Mouse (Mus musculus): ENCODE data around the gene Olfr112. TPM values are rescaled to one million over a fixed set of nuclear protein-coding genes. Genes with fewer than 3 reads are reported as not detected.
"Not testable (repeated sequence)": the region's sequence is repeated elsewhere in the genome, so short reads cannot be mapped to it uniquely, and the experiment has no call there.

The Olfr112 gene
- total and polyA plus RNA-seq, 2 experiments from 2014 or later: not detected

DNA sequence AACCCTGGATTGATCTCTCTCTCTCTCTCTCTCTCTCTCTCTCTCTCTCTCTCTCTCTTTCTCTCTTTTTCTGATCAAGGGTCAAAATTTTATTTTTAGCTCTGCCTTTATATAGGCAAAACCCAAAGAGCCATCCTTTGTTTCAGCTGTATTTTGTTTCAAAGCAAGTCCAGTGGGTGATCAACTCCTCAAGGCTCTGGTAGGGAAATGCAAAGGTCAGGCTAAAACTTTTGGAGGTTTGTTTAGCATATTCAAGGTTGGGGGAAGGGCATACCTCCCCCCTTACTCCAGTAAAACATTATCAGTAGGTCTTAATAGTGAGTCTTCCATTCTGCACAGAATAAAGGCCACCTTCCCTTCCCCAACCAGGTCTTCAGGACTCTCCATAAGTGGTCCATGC is 34.1 kb downstream of the Olfr112 start:
- Histone ChIP-seq H3K9ac (replicated peaks; ENCODE audit: low read length, poor library complexity, severe bottlenecking) (no peak overlapping the region), H3K27ac (ENCODE audit: low read depth, low read length) (no peak overlapping the region), H3K4me2 (ENCODE audit: low read depth, low read length, poor library complexity, severe bottlenecking) (no peak overlapping the region), H3K9me3 (ENCODE audit: low read length) (no peaks in the 10 kb centered on the region), H3K4me3 (ENCODE audit: low read depth, low read length) (no peak overlapping the region), H3K4me1 (ENCODE audit: insufficient read depth, low read length) (no peaks in the 10 kb centered on the region), H3K27me3 (ENCODE audit: insufficient read depth, low read length) (no peaks in the 10 kb centered on the region), H3K36me3 (ENCODE audit: insufficient read depth, low read length) (no peaks in the 10 kb centered on the region)
- TF ChIP-seq CTCF (IDR thresholded peaks at IDR 0.05): no peak
- DNase-seq (ENCODE audit: low spot score): no peak
- no peak for ATAC-seq (ENCODE audit: low FRiP score)

DNA sequence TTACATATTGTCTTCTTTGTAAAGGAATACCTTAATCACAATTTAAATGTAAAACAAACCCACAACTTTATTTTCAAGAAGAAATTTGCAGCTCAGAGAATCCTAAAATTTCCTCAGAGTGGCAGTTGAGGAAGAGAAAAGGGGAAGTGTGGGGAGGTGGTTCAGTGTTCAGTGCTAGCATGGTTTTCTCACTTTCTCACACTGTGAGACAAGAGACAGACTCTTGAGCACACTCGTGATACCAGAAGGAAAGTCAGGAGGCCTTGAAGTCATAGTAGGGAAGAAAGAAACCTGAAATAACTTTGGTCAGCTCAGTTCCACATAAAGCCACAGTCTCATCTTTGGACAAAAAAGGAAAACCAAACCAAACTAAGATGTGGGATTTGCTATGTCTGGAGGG is 43.8 kb downstream of the Olfr112 start:
- not testable (repeated sequence) for ATAC-seq (ENCODE audit: low FRiP score); H3K9me3 ChIP-seq (ENCODE audit: low read length); H3K27me3 ChIP-seq (ENCODE audit: insufficient read depth, low read length); H3K4me1 ChIP-seq (ENCODE audit: insufficient read depth, low read length); H3K9ac ChIP-seq (replicated peaks; ENCODE audit: low read length, poor library complexity, severe bottlenecking); H3K4me3 ChIP-seq (ENCODE audit: low read depth, low read length); H3K27ac ChIP-seq (ENCODE audit: low read depth, low read length); H3K36me3 ChIP-seq (ENCODE audit: insufficient read depth, low read length); H3K4me2 ChIP-seq (ENCODE audit: low read depth, low read length, poor library complexity, severe bottlenecking); DNase-seq (ENCODE audit: low spot score)
- WGBS: 73% methylated on average over 1 of the region's 1 CpGs

DNA sequence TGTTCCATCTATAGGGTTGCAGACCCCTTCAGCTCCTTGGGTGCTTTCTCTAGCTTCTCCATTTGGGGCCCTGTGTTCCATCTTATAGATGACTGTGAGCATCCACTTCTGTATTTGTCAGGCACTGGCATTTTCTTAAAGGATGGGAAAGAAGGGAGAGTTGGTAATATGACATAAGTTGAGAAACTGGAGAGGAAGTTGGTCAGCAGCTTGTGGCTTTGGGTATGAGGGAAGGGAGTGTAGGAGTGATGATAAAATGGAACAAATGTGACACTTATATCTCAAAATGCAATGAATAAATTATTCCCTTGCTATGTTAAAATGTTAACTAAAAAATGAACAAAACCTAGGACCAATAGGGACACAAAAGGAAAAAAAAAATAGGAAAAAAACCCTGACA is 44.6 kb downstream of the Olfr112 start:
- DNase-seq (ENCODE audit: low spot score); H3K4me1 ChIP-seq (ENCODE audit: insufficient read depth, low read length); H3K36me3 ChIP-seq (ENCODE audit: insufficient read depth, low read length); ATAC-seq (ENCODE audit: low FRiP score); H3K27me3 ChIP-seq (ENCODE audit: insufficient read depth, low read length); H3K4me2 ChIP-seq (ENCODE audit: low read depth, low read length, poor library complexity, severe bottlenecking); H3K4me3 ChIP-seq (ENCODE audit: low read depth, low read length); H3K9me3 ChIP-seq (ENCODE audit: low read length); H3K9ac ChIP-seq (replicated peaks; ENCODE audit: low read length, poor library complexity, severe bottlenecking); H3K27ac ChIP-seq (ENCODE audit: low read depth, low read length): not testable (repeated sequence)

Other genes starting within 250 kb of the Olfr112 start
- gene Olfr103, start 229.8 kb downstream of the Olfr112 start, total RNA-seq (2014; rRNA removed): not detected in 2 replicates
- gene Olfr103, start 229.8 kb downstream of the Olfr112 start, polyA plus RNA-seq (2015; fragmentation: Nextera tagmentation; extraction: Ambion mirVana): not detected in 2 replicates
- 0.33 TPM in 1 of 2 replicates, not detected in the other for gene Olfr104-ps, start 209.9 kb downstream of the Olfr112 start, total RNA-seq (2014; rRNA removed)
- not detected in 2 replicates for gene Olfr104-ps, start 209.9 kb downstream of the Olfr112 start, polyA plus RNA-seq (2015; fragmentation: Nextera tagmentation; extraction: Ambion mirVana)
- gene Olfr105-ps, start 190.4 kb downstream of the Olfr112 start, total RNA-seq (2014; rRNA removed): not detected in 2 replicates
- not detected in 2 replicates for gene Olfr105-ps, start 190.4 kb downstream of the Olfr112 start, polyA plus RNA-seq (2015; fragmentation: Nextera tagmentation; extraction: Ambion mirVana)
- gene Olfr106-ps, start 179.1 kb downstream of the Olfr112 start, total RNA-seq (2014; rRNA removed): not detected in 2 replicates
- gene Olfr106-ps, start 179.1 kb downstream of the Olfr112 start, polyA plus RNA-seq (2015; fragmentation: Nextera tagmentation; extraction: Ambion mirVana): not detected in 2 replicates
- gene Olfr107, start 170.2 kb downstream of the Olfr112 start, total RNA-seq (2014; rRNA removed): not detected in 2 replicates
- gene Olfr107, start 170.2 kb downstream of the Olfr112 start, polyA plus RNA-seq (2015; fragmentation: Nextera tagmentation; extraction: Ambion mirVana): not detected in 2 replicates
- gene Olfr108, start 124.0 kb downstream of the Olfr112 start, total RNA-seq (2014; rRNA removed): not detected in 2 replicates
- not detected in 2 replicates for gene Olfr108, start 124.0 kb downstream of the Olfr112 start, polyA plus RNA-seq (2015; fragmentation: Nextera tagmentation; extraction: Ambion mirVana)
- gene Olfr109, start 110.5 kb downstream of the Olfr112 start, total RNA-seq (2014; rRNA removed): not detected in 2 replicates
- not detected in 2 replicates for gene Olfr109, start 110.5 kb downstream of the Olfr112 start, polyA plus RNA-seq (2015; fragmentation: Nextera tagmentation; extraction: Ambion mirVana)
- not detected in 2 replicates for gene H2-M2, start 85.9 kb downstream of the Olfr112 start, total RNA-seq (2014; rRNA removed)
- not detected in 2 replicates for gene H2-M2, start 85.9 kb downstream of the Olfr112 start, polyA plus RNA-seq (2015; fragmentation: Nextera tagmentation; extraction: Ambion mirVana)
- gene Olfr110, start 77.0 kb downstream of the Olfr112 start, total RNA-seq (2014; rRNA removed): not detected in 2 replicates
- gene Olfr110, start 77.0 kb downstream of the Olfr112 start, polyA plus RNA-seq (2015; fragmentation: Nextera tagmentation; extraction: Ambion mirVana): not detected in 2 replicates
- 0.14 TPM in 1 of 2 replicates, not detected in the other for gene Olfr111, start 61.4 kb downstream of the Olfr112 start, total RNA-seq (2014; rRNA removed)
- gene Olfr111, start 61.4 kb downstream of the Olfr112 start, polyA plus RNA-seq (2015; fragmentation: Nextera tagmentation; extraction: Ambion mirVana): not detected in 2 replicates
- gene Olfr113, start 8.2 kb upstream of the Olfr112 start, total RNA-seq (2014; rRNA removed): not detected in 2 replicates
- gene Olfr113, start 8.2 kb upstream of the Olfr112 start, polyA plus RNA-seq (2015; fragmentation: Nextera tagmentation; extraction: Ambion mirVana): not detected in 2 replicates
- not detected in 2 replicates for gene Olfr114, start 23.3 kb upstream of the Olfr112 start, total RNA-seq (2014; rRNA removed)
- gene Olfr114, start 23.3 kb upstream of the Olfr112 start, polyA plus RNA-seq (2015; fragmentation: Nextera tagmentation; extraction: Ambion mirVana): not detected in 2 replicates
- not detected in 2 replicates for gene Olfr115, start 57.7 kb upstream of the Olfr112 start, total RNA-seq (2014; rRNA removed)
- not detected in 2 replicates for gene Olfr115, start 57.7 kb upstream of the Olfr112 start, polyA plus RNA-seq (2015; fragmentation: Nextera tagmentation; extraction: Ambion mirVana)
- not detected in 2 replicates for gene Olfr116, start 57.7 kb upstream of the Olfr112 start, total RNA-seq (2014; rRNA removed)
- gene Olfr116, start 57.7 kb upstream of the Olfr112 start, polyA plus RNA-seq (2015; fragmentation: Nextera tagmentation; extraction: Ambion mirVana): not detected in 2 replicates
- gene Olfr117, start 94.3 kb upstream of the Olfr112 start, total RNA-seq (2014; rRNA removed): not detected in 2 replicates
- gene Olfr117, start 94.3 kb upstream of the Olfr112 start, polyA plus RNA-seq (2015; fragmentation: Nextera tagmentation; extraction: Ambion mirVana): not detected in 2 replicates
- gene Olfr118, start 97.5 kb upstream of the Olfr112 start, total RNA-seq (2014; rRNA removed): not detected in 2 replicates
- not detected in 2 replicates for gene Olfr118, start 97.5 kb upstream of the Olfr112 start, polyA plus RNA-seq (2015; fragmentation: Nextera tagmentation; extraction: Ambion mirVana)
- not detected in 2 replicates for gene Olfr119, start 127.1 kb upstream of the Olfr112 start, total RNA-seq (2014; rRNA removed)
- gene Olfr119, start 127.1 kb upstream of the Olfr112 start, polyA plus RNA-seq (2015; fragmentation: Nextera tagmentation; extraction: Ambion mirVana): not detected in 2 replicates
- gene Olfr120, start 152.4 kb upstream of the Olfr112 start, total RNA-seq (2014; rRNA removed): not detected in 2 replicates
- not detected in 2 replicates for gene Olfr120, start 152.4 kb upstream of the Olfr112 start, polyA plus RNA-seq (2015; fragmentation: Nextera tagmentation; extraction: Ambion mirVana)
- not detected in 2 replicates for gene Olfr121, start 179.4 kb upstream of the Olfr112 start, total RNA-seq (2014; rRNA removed)
- gene Olfr121, start 179.4 kb upstream of the Olfr112 start, polyA plus RNA-seq (2015; fragmentation: Nextera tagmentation; extraction: Ambion mirVana): not detected in 2 replicates
- gene Olfr122, start 199.2 kb upstream of the Olfr112 start, total RNA-seq (2014; rRNA removed): not detected in 2 replicates
- not detected in 2 replicates for gene Olfr122, start 199.2 kb upstream of the Olfr112 start, polyA plus RNA-seq (2015; fragmentation: Nextera tagmentation; extraction: Ambion mirVana)
- not detected in 2 replicates for gene Olfr123, start 224.1 kb upstream of the Olfr112 start, total RNA-seq (2014; rRNA removed)
- gene Olfr123, start 224.1 kb upstream of the Olfr112 start, polyA plus RNA-seq (2015; fragmentation: Nextera tagmentation; extraction: Ambion mirVana): not detected in 2 replicates
- not detected in 2 replicates for gene Olfr124, start 230.4 kb upstream of the Olfr112 start, total RNA-seq (2014; rRNA removed)
- not detected in 2 replicates for gene Olfr124, start 230.4 kb upstream of the Olfr112 start, polyA plus RNA-seq (2015; fragmentation: Nextera tagmentation; extraction: Ambion mirVana)